In genomic region chr3:146029234-146029633, GRCm38 (mm10) we compare ENCODE assay signal across 17 mouse cellular contexts.
"Had no signal": no experiment of that assay in that cellular context is flagged by ENCODE, and none has a peak within 500 bp of the region (broad histone marks: within the 10 kb centered on the region; RNA-seq: fewer than 3 reads in every experiment).

No protein-coding gene starts in this region.

- H3K36me3 ChIP-seq: limb, embryonic 10.5 days; midbrain, embryonic 13.5 days had no signal

- H3K27ac ChIP-seq: limb, embryonic 10.5 days; limb, embryonic 13.5 days; lung, embryonic 15.5 days; midbrain, embryonic 10.5 days; midbrain, embryonic 13.5 days had no signal

- H3K9ac ChIP-seq: limb, embryonic 13.5 days; lung, embryonic 15.5 days; midbrain, embryonic 13.5 days had no signal

- H3K27me3 ChIP-seq: limb, embryonic 13.5 days; lung, embryonic 15.5 days; midbrain, embryonic 13.5 days had no signal

- H3K4me3 ChIP-seq: limb, embryonic 10.5 days; limb, embryonic 13.5 days; lung, embryonic 15.5 days; megakaryocyte, embryonic 14.5 days; midbrain, embryonic 10.5 days; midbrain, embryonic 13.5 days; myocyte had no signal

- H3K9me3 ChIP-seq: limb, embryonic 10.5 days; limb, embryonic 13.5 days; lung, embryonic 15.5 days; midbrain, embryonic 13.5 days had no signal

- DNase-seq: kidney, adult 9 months; kidney, postnatal 14 days; kidney, postnatal 4 days; lung, adult 18-20 months; lung, postnatal 10 days; lung, postnatal 36 days; thymus, adult 18-20 months; thymus, postnatal 36 days had no signal

- H3K4me2 ChIP-seq: limb, embryonic 13.5 days; lung, embryonic 15.5 days; midbrain, embryonic 13.5 days had no signal

- ATAC-seq: intestine, postnatal 0 days; midbrain, embryonic 13.5 days; midbrain, embryonic 16.5 days had no signal
